Mouse (Mus musculus): ENCODE measurements around the gene Pik3r6.

DNA sequence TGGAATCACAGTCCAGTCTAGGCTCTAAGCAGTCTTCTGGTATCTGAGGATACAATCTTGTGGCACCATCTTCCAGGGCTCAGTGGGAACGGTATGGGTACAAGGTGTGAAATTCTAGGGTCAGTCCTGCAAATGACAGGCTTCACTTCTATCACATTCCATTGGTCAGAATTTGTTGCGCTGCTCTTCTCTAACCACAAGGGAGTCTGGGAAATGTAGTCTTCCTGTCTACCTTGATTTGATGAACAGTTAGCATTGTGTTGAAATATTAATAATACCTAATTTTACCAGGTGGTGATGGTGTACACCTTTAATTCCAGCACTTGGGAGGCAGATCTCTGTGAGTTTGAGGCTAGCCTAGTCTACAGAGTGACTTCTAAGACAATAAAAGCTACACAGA, 17.6 kb downstream of the Pik3r6 start:
- no peak for TF ChIP-seq POLR2A (IDR thresholded peaks at IDR 0.05; ENCODE audit: insufficient read depth, low read depth, low read length)
- no peak for TF ChIP-seq CTCF (IDR thresholded peaks at IDR 0.05)
